Mouse (Mus musculus) T-helper 17 cell (primary cell): ENCODE data around the gene Bmpr2.

Experiments
- in situ Hi-C, 2 experiments: fragments of 300-600 bp; cut with MboI, MseI; formaldehyde crosslinking; loops; 1 replicate in 1 of 2; 2 replicates in 1 of 2; pipeline ENCODE4 v1.15.1; 2025; ENCODE audit warnings: high pct_unique_total_duplicates in 2 of 2

Gene Bmpr2

GRCm38 (mm10) chr1:59795336-59795735 is 32.1 kb downstream of the Bmpr2 start:
- in situ Hi-C loops: loop anchor here in 1 of 2 experiments (10.0 kb wide), 1 partner anchor 1449 kb away; no protein-coding TSS in a partner anchor

GRCm38 (mm10) chr1:59797865-59798264 is 34.7 kb downstream of the Bmpr2 start:
- in situ Hi-C loops: loop anchor here in 1 of 2 experiments (10.0 kb wide), 1 partner anchor 1447 kb away; no protein-coding TSS in a partner anchor

- in situ Hi-C loops: no loop called here
Observed at GRCm38 (mm10) chr1:59804363-59804762, 41.2 kb downstream of the Bmpr2 start.

GRCm38 (mm10) chr1:59809921-59810320 is 46.7 kb downstream of the Bmpr2 start:
- in situ Hi-C loops: no loop called here

- in situ Hi-C loops: no loop called here
Observed at GRCm38 (mm10) chr1:59812782-59813181, 49.6 kb downstream of the Bmpr2 start.

- in situ Hi-C loops: no loop called here
Observed at GRCm38 (mm10) chr1:59825421-59825820, 62.2 kb downstream of the Bmpr2 start.

GRCm38 (mm10) chr1:59826583-59826982 is 63.4 kb downstream of the Bmpr2 start:
- in situ Hi-C loops: no loop called here

- in situ Hi-C loops: no loop called here
Observed at GRCm38 (mm10) chr1:59829410-59829809, 66.2 kb downstream of the Bmpr2 start.

- in situ Hi-C loops: no loop called here
Observed at GRCm38 (mm10) chr1:59830194-59830593, 67.0 kb downstream of the Bmpr2 start.

- in situ Hi-C loops: no loop called here
Observed at GRCm38 (mm10) chr1:59833723-59834122, 70.5 kb downstream of the Bmpr2 start.

GRCm38 (mm10) chr1:59848327-59848726 is 85.1 kb downstream of the Bmpr2 start:
- in situ Hi-C loops: no loop called here

- in situ Hi-C loops: loop anchor here in 1 of 2 experiments (10.0 kb wide), 1 partner anchor 114 kb away; no protein-coding TSS in a partner anchor
Observed at GRCm38 (mm10) chr1:59859046-59859445, 95.8 kb downstream of the Bmpr2 start.

GRCm38 (mm10) chr1:59862144-59862543 is 98.9 kb downstream of the Bmpr2 start:
- in situ Hi-C loops: no loop called here

- in situ Hi-C loops: no loop called here
Observed at GRCm38 (mm10) chr1:59868041-59868440, 104.8 kb downstream of the Bmpr2 start.

- in situ Hi-C loops: no loop called here
Observed at GRCm38 (mm10) chr1:59874023-59874422, 110.8 kb downstream of the Bmpr2 start.

GRCm38 (mm10) chr1:59878098-59878497 is 114.9 kb downstream of the Bmpr2 start:
- in situ Hi-C loops: no loop called here

GRCm38 (mm10) chr1:59883349-59884134 is 120.3 kb downstream of the Bmpr2 start:
- in situ Hi-C loops: no loop called here

GRCm38 (mm10) chr1:59886899-59887298 is 123.7 kb downstream of the Bmpr2 start:
- in situ Hi-C loops: loop anchor here in 1 of 2 experiments (5.0 kb wide), 1 partner anchor 100 kb away; no protein-coding TSS in a partner anchor

GRCm38 (mm10) chr1:59888018-59888417 is 124.8 kb downstream of the Bmpr2 start:
- in situ Hi-C loops: loop anchor here in 1 of 2 experiments (5.0 kb wide), 1 partner anchor 99 kb away; no protein-coding TSS in a partner anchor

- in situ Hi-C loops: no loop called here
Observed at GRCm38 (mm10) chr1:59891185-59891584, 128.0 kb downstream of the Bmpr2 start.

GRCm38 (mm10) chr1:59892777-59893176 is 129.6 kb downstream of the Bmpr2 start:
- in situ Hi-C loops: no loop called here

GRCm38 (mm10) chr1:59894025-59894424 is 130.8 kb downstream of the Bmpr2 start:
- in situ Hi-C loops: no loop called here

- in situ Hi-C loops: no loop called here
Observed at GRCm38 (mm10) chr1:59895456-59895855, 132.3 kb downstream of the Bmpr2 start.
